Mouse (Mus musculus): ENCODE measurements around the gene Rnf225.
"Not testable (repeated sequence)": the region's sequence is repeated elsewhere in the genome, so short reads cannot be mapped to it uniquely, and the experiment has no call there.

The Rnf225 gene

DNA sequence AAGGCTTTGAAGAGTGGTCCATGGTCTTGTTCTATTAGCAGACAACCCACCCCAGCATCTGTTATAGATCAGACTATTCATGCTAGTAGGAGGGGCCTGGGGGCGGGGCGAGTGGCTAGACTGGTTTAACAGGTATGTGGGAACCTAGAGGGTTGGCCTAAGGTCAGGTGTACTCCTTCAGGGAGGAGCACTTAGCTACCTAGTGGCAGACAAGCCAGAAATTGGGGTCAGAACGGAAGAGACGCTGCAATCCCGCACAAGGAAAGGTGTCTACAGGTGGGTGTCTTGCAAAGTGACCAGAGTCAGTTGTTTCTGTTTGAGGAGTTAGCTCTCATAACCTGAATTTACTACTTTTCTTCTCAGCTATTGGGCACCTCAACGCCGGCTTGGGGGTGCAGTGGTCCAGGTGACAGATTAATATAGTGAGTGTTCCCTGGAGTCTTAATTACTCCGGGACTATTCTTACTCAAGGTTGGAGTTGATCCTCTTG lies at the start of gene Rnf225:
Gene Rnf225, plus strand, starts transcription at position 226 of the 490 bp plus-strand sequence.
- no peak for DNase-seq (ENCODE audit: low read depth, low spot score)

DNA sequence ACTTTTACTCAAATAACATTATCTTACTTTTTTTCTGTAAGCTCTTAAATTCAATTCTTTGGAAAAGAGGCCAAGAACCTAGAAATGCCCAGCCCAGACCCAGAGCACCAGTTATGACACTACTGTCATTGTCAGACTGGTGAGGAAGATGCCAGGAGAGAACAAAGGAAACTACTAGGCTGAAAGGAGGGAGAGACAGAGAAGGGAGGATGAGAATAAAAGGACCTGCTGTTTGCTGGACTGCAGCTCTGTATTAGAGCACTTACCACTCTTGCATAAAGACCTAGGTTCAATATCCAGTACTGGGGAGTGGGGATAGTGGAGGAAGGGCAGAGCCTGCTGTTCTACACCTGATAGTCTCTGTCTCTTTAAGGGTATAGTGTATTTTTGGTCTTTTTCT lies 47.2 kb upstream of the Rnf225 start:
- no peak for DNase-seq (ENCODE audit: low read depth, low spot score)

DNA sequence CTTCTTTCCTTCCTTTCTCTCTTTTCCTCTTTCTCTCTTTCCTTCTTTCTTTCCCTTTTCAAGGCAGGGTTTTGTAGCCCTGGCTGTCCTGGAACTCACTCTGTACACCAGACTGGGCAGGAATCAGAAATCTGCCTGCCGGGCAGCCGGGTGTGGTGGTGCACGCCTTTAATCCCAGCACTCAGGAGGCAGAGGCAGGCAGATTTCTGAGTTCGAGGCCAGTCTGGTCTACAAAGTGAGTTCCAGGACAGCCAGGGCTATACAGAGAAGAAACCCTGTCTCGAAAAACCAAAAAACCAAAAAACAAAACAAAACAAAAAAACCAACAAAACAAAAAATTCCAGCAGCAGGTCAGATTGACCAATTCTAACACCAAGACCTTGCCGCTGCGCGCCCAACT lies 46.7 kb upstream of the Rnf225 start:
- DNase-seq (ENCODE audit: low read depth, low spot score): not testable (repeated sequence)

DNA sequence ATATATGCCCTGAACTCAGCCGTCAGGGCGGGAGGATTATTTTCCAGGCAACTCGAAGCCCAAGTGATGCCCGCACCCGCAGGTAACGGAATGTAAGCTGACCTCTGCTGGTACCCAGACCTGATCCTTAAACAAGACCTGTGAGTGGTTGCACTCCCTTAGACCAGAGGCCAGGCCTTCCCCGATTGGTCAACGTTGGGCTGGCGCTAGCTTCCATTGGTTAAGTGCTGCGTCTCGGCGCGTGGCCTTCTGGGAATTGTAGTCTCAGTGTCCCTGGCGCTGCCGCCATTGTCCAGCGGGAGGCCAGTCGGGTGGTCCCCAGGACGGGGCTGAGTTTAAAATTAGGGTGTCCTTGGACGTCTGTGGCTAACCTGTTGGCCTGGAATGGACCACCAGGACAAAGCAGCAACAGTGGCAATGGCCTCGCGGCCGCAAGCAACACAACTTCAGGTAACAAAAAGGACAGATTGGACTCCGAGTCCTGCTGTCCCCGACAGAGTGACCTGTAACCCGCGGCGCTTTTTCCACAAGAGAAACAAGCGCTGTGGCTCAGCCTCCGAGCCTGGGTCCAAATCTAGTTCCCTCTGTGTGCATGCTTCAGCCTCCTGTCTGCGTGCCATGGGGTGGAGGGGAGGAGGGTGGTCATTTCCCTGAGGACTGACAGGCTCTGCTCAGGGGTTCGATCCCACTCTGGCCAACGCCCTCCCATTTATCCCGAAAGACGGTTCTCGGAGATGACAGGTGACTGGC lies 46.1 kb upstream of the Rnf225 start, which contains the start of gene Zfp128:
Gene Zfp128, plus strand, starts transcription at position 267 of the 750 bp plus-strand sequence.
- peak; percentile 96 for DNase-seq (ENCODE audit: low read depth, low spot score)

DNA sequence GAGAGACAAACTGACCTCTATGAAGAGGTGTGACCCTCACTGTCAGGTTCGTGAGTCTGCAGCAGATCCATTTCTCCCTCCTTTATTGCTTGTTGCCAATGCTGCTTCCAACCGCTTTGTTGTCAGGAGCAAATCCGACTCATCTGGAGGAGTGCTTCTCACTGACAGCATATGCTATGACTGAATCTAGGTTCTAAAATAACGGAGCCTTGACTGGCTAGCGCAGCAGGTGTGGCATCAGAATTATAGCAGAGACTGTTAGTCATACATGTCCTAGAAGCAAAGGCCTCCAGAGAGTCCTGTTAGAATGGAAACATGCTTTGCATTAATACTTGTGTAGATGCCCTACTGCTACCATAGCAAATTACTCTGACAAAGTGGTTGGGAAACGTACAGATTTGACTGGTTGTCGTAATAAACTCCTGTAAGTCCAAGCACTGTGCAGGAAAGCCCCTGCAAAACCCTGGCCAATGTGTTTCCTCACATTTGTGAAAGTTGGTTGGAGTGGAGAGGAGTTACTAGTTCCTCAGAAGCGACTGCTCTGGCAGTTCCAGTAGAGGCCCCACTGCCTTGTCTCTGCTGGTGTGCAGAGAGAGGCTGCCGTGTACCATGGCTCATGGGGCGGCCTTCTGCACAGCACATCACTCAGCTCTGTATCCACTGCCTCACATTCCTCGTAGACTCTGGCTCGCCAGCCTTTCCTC lies 40.5 kb upstream of the Rnf225 start:
- DNase-seq (ENCODE audit: low read depth, low spot score): no peak

DNA sequence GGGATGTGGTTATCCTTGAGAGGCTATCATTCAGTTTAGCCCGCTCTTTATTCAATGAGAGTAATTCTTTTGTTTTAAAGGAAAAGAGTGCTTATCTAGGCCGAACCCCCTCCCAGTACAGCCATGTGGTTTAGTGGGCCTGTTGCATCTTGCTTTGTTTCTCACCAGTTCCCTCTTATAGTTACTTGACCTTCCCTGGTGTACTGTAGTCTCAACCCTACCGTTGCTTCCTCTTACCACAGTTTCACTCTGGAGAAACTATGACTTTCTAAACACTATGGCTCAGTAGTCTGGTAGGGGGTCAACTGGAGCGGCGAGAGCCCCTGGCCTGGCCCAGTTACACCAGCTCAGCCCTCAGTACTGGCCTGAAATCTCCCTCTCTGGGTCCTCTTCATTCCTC lies 39.6 kb upstream of the Rnf225 start:
- no peak for DNase-seq (ENCODE audit: low read depth, low spot score)

DNA sequence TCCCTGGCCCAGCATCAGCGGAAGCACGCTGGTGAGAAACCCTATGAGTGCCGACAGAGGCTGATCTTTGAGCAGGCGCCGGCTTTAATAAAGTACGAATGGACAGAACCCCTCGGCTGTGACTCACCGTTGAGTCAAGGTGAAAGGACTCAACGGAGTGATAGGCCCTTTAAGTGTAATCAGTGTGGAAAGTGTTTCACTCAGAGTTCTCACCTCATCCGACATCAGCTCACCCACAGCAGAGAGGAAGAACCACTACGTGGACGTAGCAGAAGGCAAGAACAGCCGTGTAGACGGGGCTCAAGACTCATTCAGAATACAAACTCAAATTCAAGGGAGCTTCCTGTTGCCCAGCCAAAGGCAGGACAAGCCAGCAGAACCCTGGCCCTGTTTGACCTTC lies 36.3 kb upstream of the Rnf225 start:
- no peak for DNase-seq (ENCODE audit: low read depth, low spot score)

DNA sequence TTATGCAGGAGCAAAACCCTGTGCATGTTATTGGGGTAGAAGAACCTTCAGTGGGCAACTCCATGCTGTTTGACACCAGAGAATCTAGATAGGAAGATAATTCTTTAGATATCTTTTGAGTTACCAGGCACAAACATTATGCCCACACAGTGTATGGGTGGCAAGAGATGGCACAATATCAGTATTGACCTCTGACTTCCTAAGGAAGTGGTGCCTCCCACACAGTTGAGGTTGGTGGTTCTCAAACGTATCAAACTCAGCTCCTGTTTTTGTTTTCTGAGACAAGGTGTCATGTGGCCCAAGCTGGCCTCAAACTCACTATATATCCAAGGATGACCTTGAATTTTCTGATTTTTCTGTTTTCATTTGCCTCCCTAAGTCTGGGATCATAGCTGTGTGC lies 35.9 kb upstream of the Rnf225 start:
- DNase-seq (ENCODE audit: low read depth, low spot score): no peak

DNA sequence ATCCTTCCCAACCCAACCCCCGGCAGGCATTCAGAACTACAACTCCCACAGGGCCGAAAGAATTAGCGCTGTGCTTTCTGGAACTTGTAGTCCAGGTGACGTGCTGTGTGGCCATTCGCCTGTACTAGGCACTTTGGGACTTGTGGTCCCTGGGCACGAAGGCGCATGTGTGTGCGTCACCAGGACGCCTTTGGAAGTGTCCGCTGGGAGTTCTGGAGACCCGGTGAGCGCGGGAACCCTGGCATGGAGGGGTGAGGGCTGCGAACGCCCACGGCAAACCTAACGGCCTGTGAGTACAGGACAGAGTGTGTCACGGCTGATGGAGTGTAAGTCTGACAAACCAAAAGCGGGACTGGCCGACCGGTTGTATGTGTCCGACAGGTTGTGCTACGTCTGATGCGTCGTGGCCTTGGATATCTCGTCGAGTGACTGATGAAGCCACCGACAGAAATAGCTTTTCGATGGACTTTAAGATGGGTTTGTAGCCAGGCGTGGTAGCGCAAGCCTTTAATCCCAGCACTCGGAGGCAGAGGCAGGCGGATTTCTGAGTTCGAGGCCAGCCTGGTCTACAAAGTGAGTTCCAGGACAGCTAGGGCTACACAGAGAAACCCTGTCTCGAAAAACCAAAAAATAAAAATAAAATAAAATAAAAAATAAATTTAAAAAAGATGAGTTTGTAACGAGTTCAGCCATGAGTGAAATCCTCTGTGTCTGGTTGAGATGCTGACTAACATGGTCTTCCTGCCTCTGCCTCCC lies 29.4 kb upstream of the Rnf225 start, which contains the start of gene Zscan22:
Gene Zscan22, plus strand, starts transcription at position 161 of the 756 bp plus-strand sequence.
- peak; percentile 95 for DNase-seq (ENCODE audit: low read depth, low spot score)

DNA sequence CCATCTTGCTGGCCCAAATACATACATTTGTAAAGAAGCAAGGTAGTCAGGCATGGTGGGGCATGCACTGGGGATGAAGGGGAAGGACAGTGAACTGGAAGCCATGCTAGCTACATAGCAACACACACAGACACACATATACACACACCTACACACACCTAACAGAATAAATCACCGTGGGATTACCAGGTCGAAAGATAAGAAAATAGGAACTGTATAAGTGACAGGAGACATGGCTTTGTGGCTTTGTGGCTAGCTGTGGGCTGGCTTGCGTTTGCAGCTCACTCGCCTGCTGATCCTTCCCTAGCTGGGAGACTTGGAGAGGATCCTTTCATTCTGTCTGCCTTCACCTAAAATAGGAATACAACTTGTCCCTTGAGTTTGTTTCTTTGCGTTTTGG lies 25.7 kb upstream of the Rnf225 start:
- DNase-seq (ENCODE audit: low read depth, low spot score): no peak

DNA sequence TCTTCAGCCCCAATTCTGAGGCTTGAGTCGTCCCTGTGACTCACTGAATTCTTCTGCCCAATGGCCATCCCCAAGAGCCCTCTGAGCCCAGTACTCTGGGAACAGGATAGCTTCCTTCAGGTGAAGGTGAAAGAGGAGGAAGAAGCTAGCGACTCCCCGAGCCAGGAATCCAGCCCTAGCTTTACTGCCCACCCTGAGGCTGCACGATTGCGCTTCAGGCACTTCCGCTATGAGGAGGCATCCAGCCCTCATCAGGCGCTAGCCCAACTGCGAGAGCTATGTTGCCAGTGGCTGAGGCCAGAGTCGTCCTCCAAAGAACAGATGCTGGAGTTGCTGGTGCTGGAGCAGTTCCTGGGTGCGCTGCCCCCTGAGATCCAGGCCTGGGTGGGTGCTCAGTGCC lies 23.6 kb upstream of the Rnf225 start:
- no peak for DNase-seq (ENCODE audit: low read depth, low spot score)

DNA sequence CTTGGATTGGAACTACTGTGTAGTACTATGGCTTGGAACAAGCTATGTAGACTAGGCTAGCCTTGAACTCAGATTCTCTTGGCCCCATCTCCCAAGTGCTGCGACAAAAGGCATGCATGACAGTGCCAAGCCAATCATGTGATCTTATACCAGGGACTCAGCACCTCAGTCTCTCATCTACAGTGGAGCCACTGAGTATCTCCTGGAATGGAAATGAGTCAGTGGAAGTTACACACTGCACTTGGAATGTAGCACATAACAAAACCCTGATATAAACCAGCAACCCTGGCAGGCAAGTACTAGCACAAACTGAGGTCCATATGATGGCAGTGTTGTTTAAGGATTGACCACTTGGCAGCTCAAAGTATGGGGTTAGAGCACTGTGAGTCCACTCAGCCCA lies 22.1 kb upstream of the Rnf225 start:
- no peak for DNase-seq (ENCODE audit: low read depth, low spot score)

DNA sequence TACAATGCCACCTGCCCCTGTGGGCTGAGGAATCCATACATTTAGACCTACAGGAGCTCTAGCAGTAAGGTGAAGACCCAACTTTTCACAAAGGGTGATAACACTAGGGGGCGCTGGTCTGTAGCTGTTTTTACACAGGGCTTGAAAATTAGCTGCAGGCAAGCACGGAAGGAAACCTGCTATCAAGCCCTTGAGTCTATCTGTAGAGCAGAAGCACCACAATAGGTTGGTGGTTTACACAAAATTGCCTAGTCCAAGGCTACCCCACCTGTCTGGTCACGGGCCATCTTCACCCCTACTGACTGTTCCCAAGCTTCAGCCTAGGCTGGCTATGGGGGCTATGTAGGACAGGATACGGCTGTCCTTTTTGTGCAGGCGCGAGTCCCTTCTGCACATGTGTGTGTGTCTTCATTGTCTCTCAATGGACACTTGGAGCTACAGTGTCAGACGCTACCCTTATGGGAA lies 17.7 kb upstream of the Rnf225 start:
- DNase-seq (ENCODE audit: low read depth, low spot score): peak; percentile 73

DNA sequence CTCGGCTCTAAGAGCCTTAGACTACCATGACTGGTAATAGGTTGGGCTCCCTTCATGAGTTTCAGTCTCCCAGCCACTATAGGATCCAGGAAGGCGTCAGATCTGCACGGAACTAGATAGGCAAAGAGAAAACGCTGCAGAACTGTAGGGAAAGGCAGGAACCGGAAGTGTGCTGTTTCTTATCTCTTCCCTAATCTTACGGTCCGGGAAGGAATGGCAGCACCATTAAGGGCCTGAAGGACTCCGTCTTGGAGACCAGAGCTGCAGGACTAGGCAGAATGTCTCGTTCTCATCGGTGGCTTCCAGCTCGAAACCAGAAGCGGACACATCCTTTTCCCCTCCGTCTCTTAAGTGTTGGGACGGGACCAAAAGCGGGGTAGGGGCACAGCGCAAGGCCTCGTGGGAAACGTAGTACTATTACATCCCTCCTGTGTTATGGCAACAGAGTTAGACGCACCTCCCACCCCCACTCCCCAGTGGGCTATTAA lies 17.0 kb upstream of the Rnf225 start:
- DNase-seq (ENCODE audit: low read depth, low spot score): peak; percentile 66

DNA sequence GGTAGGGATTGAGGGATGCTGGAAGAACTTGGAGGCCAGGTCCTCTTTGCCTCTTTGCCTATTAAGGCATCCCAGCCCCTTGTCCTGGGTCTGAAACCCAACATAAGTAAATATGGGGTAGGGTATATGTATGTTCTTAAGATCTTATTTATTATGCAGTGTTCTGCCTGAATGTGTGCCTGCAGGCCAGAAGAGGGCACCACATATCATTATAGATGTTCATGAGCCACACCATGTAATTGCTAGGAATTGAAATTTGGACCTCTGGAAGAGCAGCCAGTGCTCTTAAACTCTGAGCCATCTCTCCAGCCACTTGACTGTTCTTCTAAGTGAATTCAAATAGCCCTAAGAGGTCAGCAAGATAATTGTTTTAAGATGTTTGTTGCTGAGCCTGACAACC lies 13.7 kb upstream of the Rnf225 start:
- DNase-seq (ENCODE audit: low read depth, low spot score): no peak

DNA sequence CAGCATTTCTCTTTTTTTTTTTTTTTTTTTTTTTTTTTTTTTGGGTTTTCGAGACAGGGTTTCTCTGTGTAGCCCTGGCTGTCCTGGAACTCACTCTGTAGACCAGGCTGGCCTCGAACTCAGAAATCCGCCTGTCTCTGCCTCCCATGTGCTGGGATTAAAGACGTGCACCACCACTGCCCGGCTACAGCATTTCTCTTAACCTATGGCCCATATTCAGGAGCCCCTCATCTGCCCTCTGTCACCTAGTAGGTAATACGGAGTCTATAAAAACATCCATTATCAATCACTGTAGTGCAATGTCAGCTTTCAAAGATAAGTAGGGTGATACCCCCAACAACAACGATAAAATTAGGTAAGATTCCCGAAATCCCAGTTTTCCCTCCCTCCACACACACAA lies 6.7 kb upstream of the Rnf225 start:
- not testable (repeated sequence) for DNase-seq (ENCODE audit: low read depth, low spot score)

DNA sequence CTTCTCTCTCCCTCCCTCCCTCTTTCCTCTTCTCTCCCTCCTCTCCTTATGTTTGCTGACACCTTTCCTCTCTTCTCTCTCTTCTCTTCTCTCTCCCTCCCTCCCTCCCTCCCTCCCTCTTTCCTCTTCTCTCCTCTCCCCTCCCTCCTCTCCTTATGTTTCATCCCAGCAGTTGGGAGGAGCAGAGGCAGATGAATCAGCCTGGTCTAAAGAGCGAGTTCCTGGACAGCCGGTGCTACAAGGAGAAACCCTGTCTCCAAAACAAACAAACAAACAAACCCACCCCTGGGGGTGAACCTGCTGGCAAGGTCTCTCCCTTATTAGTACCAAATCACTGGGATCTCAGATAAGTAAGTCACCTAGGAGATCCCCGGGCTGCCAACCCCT lies 5.9 kb upstream of the Rnf225 start:
- DNase-seq (ENCODE audit: low read depth, low spot score): no peak

DNA sequence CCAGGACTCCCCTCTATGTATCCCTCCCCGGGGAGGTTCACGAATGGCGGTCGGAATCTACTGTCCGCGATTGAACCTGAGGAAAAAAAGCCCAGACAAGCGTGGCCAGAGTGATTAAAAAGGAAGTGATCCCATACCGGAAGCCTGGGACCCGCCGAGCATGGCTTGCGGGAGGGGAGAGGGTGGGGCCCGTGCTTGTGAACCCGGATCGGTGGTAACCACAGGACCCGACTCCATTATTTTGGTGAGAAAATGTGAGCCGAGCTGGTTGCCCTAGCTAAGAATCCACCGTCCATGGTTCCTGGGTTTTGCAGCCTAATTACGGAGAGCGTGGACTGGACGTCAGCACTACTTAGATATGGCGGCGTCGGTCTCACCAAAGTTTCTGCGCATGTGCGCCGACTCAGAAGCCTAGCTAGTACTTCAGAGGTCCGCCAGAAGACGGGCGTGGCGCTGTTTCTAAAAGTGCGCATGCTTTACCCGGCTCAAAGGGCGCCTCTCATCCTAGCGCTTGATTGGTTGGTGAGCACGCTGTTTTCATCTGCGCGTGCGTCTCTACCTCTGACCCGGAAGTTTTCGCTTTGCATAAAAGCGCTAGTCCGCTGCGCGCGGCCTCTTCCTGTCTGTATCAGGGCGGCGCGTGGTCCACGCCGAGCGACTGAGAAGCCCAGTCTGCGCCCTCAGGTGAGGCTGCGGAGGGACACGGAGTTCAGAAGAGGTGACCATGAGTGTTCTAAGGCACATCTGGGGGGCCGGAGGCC lies 5.3 kb upstream of the Rnf225 start, which contains the start of gene Rps5:
Gene Rps5, plus strand, starts transcription at position 586 of the 761 bp plus-strand sequence.
- peak; percentile 100 for DNase-seq (ENCODE audit: low read depth, low spot score)

DNA sequence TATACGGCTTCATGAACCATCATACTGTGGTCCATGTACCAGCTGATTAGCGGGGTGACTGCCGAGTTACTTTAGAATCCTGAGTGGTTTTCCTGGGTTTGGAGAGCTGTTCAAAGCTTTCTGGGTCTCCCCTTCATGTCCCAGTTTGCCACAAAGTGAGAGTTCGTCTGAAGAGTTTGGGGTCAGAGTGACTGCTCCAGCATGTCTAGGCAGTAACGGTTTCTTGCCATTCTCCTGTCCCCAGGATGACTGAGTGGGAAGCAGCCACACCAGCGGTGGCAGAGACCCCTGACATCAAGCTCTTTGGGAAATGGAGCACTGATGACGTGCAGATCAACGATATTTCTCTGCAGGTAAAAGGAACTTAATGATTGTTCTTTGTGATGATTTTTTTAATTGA lies 4.5 kb upstream of the Rnf225 start:
- no peak for DNase-seq (ENCODE audit: low read depth, low spot score)

DNA sequence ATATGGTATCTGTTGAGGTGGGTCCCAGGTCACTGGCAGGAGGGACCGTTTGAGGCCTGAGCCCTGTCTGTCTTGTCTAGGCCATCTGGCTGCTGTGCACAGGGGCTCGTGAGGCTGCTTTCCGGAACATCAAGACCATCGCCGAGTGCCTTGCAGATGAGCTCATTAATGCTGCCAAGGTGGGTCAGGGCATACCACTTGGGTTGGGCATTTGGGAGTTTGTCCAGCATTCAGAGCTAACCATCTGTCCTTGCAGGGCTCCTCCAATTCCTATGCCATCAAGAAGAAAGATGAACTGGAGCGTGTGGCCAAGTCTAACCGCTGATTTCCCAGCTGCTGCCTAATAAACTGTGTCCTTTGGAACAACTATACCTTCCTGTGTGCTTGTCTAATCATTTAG lies 900 bp upstream of the Rnf225 start:
- no peak for DNase-seq (ENCODE audit: low read depth, low spot score)

All from mesoderm, embryonic 11.5 days (tissue).